Mouse (Mus musculus): Measurements from ENCODE around the gene Atp5d.

GRCm38 (mm10) chr10:80139439-80139775, 975 bp downstream of the Atp5d start:
- TF ChIP-seq CTCF (IDR thresholded peaks at IDR 0.05; ENCODE audit: borderline replicate concordance, insufficient read depth, low read depth, low read length) = no peak
- no peak for TF ChIP-seq POLR2A (IDR thresholded peaks at IDR 0.05; ENCODE audit: borderline replicate concordance, insufficient read depth, low read length)

Data from cerebellum, adult 2 months (tissue).